Mouse (Mus musculus): Measurements from ENCODE around the gene Scn1b. TPM values are rescaled to one million over a fixed set of nuclear protein-coding genes. Genes with fewer than 3 reads are reported as not detected.

The Scn1b gene
- polyA plus RNA-seq, 1 experiment from 2014 or later, result 18.7 TPM

- Histone ChIP-seq H3K4me3 (no peak overlapping the region), H3K9ac (no peak overlapping the region), H3K4me2 (no peak overlapping the region), H3K36me3 (no peaks in the 10 kb centered on the region), H3K27me3 (no peaks in the 10 kb centered on the region), H3K9me3 (no peaks in the 10 kb centered on the region), H3K4me1 (replicated peaks) (peaks cover 9% of the 10 kb centered on the region), H3K27ac (replicated peaks) (no peak overlapping the region)
- no peak for ATAC-seq (ENCODE audit: low FRiP score, low read depth)
- 42% methylated on average over 19 of the region's 19 CpGs for WGBS
Measured at GRCm38 (mm10) chr7:31156034-31156928, 29.5 kb upstream of the Scn1b start.

- H3K9me3 ChIP-seq, result no peaks in the 10 kb centered on the region
- no peak for ATAC-seq (ENCODE audit: low FRiP score, low read depth)
- H3K4me1 ChIP-seq (replicated peaks), result peaks cover 9% of the 10 kb centered on the region
- H3K27ac ChIP-seq (replicated peaks), result no peak within 1 kb of the TSS
- H3K36me3 ChIP-seq, result no peaks in the 10 kb centered on the region
- no peaks in the 10 kb centered on the region for H3K27me3 ChIP-seq
- H3K4me2 ChIP-seq, result no peak within 1 kb of the TSS
- no peak within 1 kb of the TSS for H3K9ac ChIP-seq
- WGBS, result 73% methylated on average over 5 of the region's 5 CpGs
- no peak within 1 kb of the TSS for H3K4me3 ChIP-seq
Measured at GRCm38 (mm10) chr7:31155296-31156033, 28.7 kb upstream of the Scn1b start, which contains the start of gene Gramd1a. Gene Gramd1a (minus strand): TSS chr7:31155896.

- Histone ChIP-seq H3K27me3 (no peaks in the 10 kb centered on the region), H3K4me2 (no peak overlapping the region), H3K9me3 (no peaks in the 10 kb centered on the region), H3K4me3 (no peak overlapping the region), H3K9ac (no peak overlapping the region), H3K36me3 (no peaks in the 10 kb centered on the region), H3K4me1 (replicated peaks) (peaks cover 20% of the 10 kb centered on the region), H3K27ac (replicated peaks) (no peak overlapping the region)
- ATAC-seq (ENCODE audit: low FRiP score, low read depth), result no peak
- WGBS, result 96% methylated on average over 6 of the region's 6 CpGs
Measured at GRCm38 (mm10) chr7:31153536-31154320, 26.9 kb upstream of the Scn1b start.

- Histone ChIP-seq H3K4me3 (peak overlapping the region; percentile 59), H3K4me1 (replicated peaks) (peaks cover 41% of the 10 kb centered on the region), H3K4me2 (peak overlapping the region; percentile 78), H3K27me3 (no peaks in the 10 kb centered on the region), H3K27ac (replicated peaks) (peak overlapping the region; percentile 93), H3K36me3 (no peaks in the 10 kb centered on the region; the same call in 1 of the 2 replicates), H3K9me3 (no peaks in the 10 kb centered on the region), H3K9ac (peak overlapping the region; percentile 91)
- WGBS, result 13% methylated on average over 23 of the region's 23 CpGs
- peak; percentile 43 for ATAC-seq (ENCODE audit: low FRiP score, low read depth)
Measured at GRCm38 (mm10) chr7:31151301-31152241, 24.8 kb upstream of the Scn1b start.

GRCm38 (mm10) chr7:31150566-31151300 is 23.9 kb upstream of the Scn1b start:
- peak; percentile 75 for ATAC-seq (ENCODE audit: low FRiP score, low read depth)
- Histone ChIP-seq H3K27ac (replicated peaks) (peak overlapping the region; percentile 93), H3K4me3 (peak overlapping the region; percentile 59), H3K9me3 (no peaks in the 10 kb centered on the region), H3K4me2 (peak overlapping the region; percentile 78), H3K4me1 (replicated peaks) (peaks cover 41% of the 10 kb centered on the region), H3K9ac (peak overlapping the region; percentile 91), H3K27me3 (no peaks in the 10 kb centered on the region), H3K36me3 (no peaks in the 10 kb centered on the region; the same call in 1 of the 2 replicates)
- WGBS, result under 1% methylated on average over 55 of the region's 63 CpGs

- H3K27me3 ChIP-seq, result no peaks in the 10 kb centered on the region
- H3K9me3 ChIP-seq, result no peaks in the 10 kb centered on the region
- peak; percentile 9 for ATAC-seq (ENCODE audit: low FRiP score, low read depth)
- no peaks in the 10 kb centered on the region; the same call in 1 of the 2 replicates for H3K36me3 ChIP-seq
- peak overlapping the region; percentile 59 for H3K4me3 ChIP-seq
- peak overlapping the region; percentile 93 for H3K27ac ChIP-seq (replicated peaks)
- H3K9ac ChIP-seq, result peak overlapping the region; percentile 91
- WGBS, result under 1% methylated on average over 20 of the region's 20 CpGs
- H3K4me2 ChIP-seq, result peak overlapping the region; percentile 78
- peaks cover 41% of the 10 kb centered on the region for H3K4me1 ChIP-seq (replicated peaks)
Measured at GRCm38 (mm10) chr7:31149751-31150565, 23.2 kb upstream of the Scn1b start.

GRCm38 (mm10) chr7:31149271-31149670 is 22.5 kb upstream of the Scn1b start:
- peak; percentile 3; the same call in 1 of the 2 replicates for ATAC-seq (ENCODE audit: low FRiP score, low read depth)

GRCm38 (mm10) chr7:31148756-31149155 is 22.0 kb upstream of the Scn1b start:
- no peaks in the 10 kb centered on the region for H3K27me3 ChIP-seq
- 6% methylated on average over 9 of the region's 9 CpGs for WGBS
- peak overlapping the region; percentile 78 for H3K4me2 ChIP-seq
- ATAC-seq (ENCODE audit: low FRiP score, low read depth), result peak; percentile 17
- H3K27ac ChIP-seq (replicated peaks), result peak overlapping the region; percentile 93
- H3K9ac ChIP-seq, result peak overlapping the region; percentile 91
- no peaks in the 10 kb centered on the region for H3K9me3 ChIP-seq
- H3K4me1 ChIP-seq (replicated peaks), result peaks cover 41% of the 10 kb centered on the region
- H3K4me3 ChIP-seq, result peak overlapping the region; percentile 59
- no peaks in the 10 kb centered on the region; the same call in 1 of the 2 replicates for H3K36me3 ChIP-seq

More at GRCm38 (mm10) chr7:31149271-31149670, 22.5 kb upstream of the Scn1b start:
- H3K36me3 ChIP-seq, result no peaks in the 10 kb centered on the region; the same call in 1 of the 2 replicates
- H3K27ac ChIP-seq (replicated peaks), result peak overlapping the region; percentile 93
- no peaks in the 10 kb centered on the region for H3K27me3 ChIP-seq
- no peaks in the 10 kb centered on the region for H3K9me3 ChIP-seq
- WGBS, result 23% methylated on average over 9 of the region's 9 CpGs
- H3K4me3 ChIP-seq, result peak overlapping the region; percentile 59
- H3K9ac ChIP-seq, result peak overlapping the region; percentile 91
- H3K4me2 ChIP-seq, result peak overlapping the region; percentile 78
- peaks cover 41% of the 10 kb centered on the region for H3K4me1 ChIP-seq (replicated peaks)

- Histone ChIP-seq H3K36me3 (peaks cover 5% of the 10 kb centered on the region), H3K4me3 (peak overlapping the region; percentile 59), H3K27me3 (no peaks in the 10 kb centered on the region), H3K27ac (replicated peaks) (peak overlapping the region; percentile 93), H3K9me3 (no peaks in the 10 kb centered on the region), H3K4me2 (peak overlapping the region; percentile 78), H3K4me1 (replicated peaks) (peaks cover 41% of the 10 kb centered on the region), H3K9ac (peak overlapping the region; percentile 91)
- no peak for ATAC-seq (ENCODE audit: low FRiP score, low read depth)
- WGBS, result 58% methylated on average over 3 of the region's 3 CpGs
Measured at GRCm38 (mm10) chr7:31148086-31148485, 21.3 kb upstream of the Scn1b start.
